9 mouse cellular contexts compared by ENCODE assay signal in genomic region chr5:140741877-140742276, GRCm38 (mm10). TPM values are rescaled to one million over a fixed set of nuclear protein-coding genes. Genes with fewer than 3 reads are reported as not detected.
A peak's percentile ranks its signal among the peaks of the same experiment; 100 is the strongest.
DNase-seq lines count a peak whose midpoint lies in the region; ATAC-seq and TF ChIP-seq lines count a peak whose summit lies in the region.
"Had no signal": no experiment of that assay in that cellular context is flagged by ENCODE, and none has a peak within 500 bp of the region (broad histone marks: within the 10 kb centered on the region; RNA-seq: fewer than 3 reads in every experiment).

No protein-coding gene starts in this region.

- no peak for TF ChIP-seq EP300 in heart, adult 2 months (IDR thresholded peaks at IDR 0.05; ENCODE audit: insufficient read depth, low read depth, low read length)

- peak; percentile 64 for TF ChIP-seq CTCF in heart, adult 2 months (IDR thresholded peaks at IDR 0.05)

- H3K4me1 ChIP-seq in heart, adult 2 months (ENCODE audit: control insufficient read depth, insufficient read depth, low read length) = no peaks in the 10 kb centered on the region
- 0 out of 2 replicates have a peak, but pooled peaks cover 5% of the 10 kb centered on the region for H3K4me1 ChIP-seq in heart, embryonic 10.5 days
- H3K4me1 ChIP-seq in neural tube, embryonic 15.5 days = no peaks in the 10 kb centered on the region; the same call in 1 of the 2 replicates
- H3K4me1 ChIP-seq in forebrain, embryonic 12.5 days = peaks cover 5% of the 10 kb centered on the region; the same call in 1 of the 2 replicates

- intact Hi-C loops in heart, adult 2 months (cut with DNase I) = no loop called here

- no peaks in the 10 kb centered on the region for H3K9me3 ChIP-seq in heart, embryonic 10.5 days
- H3K9me3 ChIP-seq in neural tube, embryonic 15.5 days (replicated peaks) = no peaks in the 10 kb centered on the region
- H3K9me3 ChIP-seq in forebrain, embryonic 12.5 days = no peaks in the 10 kb centered on the region

- TF ChIP-seq POLR2A in heart, adult 2 months (IDR thresholded peaks at IDR 0.05; ENCODE audit: insufficient read depth, low read depth, low read length) = no peak

- H3K4me3 ChIP-seq in heart, adult 2 months = no peak overlapping the region
- H3K4me3 ChIP-seq in heart, embryonic 10.5 days = no peak overlapping the region
- H3K4me3 ChIP-seq in neural tube, embryonic 15.5 days (replicated peaks) = no peak overlapping the region
- no peak overlapping the region for H3K4me3 ChIP-seq in forebrain, embryonic 12.5 days (replicated peaks)

- no peak overlapping the region for H3K27ac ChIP-seq in heart, adult 2 months
- no peak overlapping the region for H3K27ac ChIP-seq in heart, embryonic 10.5 days
- H3K27ac ChIP-seq in neural tube, embryonic 15.5 days (replicated peaks) = no peak overlapping the region
- no peak overlapping the region for H3K27ac ChIP-seq in forebrain, embryonic 12.5 days

- no peak for DNase-seq in heart, adult 2 months
- DNase-seq in heart, embryonic 10.5 days (ENCODE audit: low spot score) = no peak
- peak; percentile 32 for DNase-seq in thymus, postnatal 0 days (ENCODE audit: low spot score)
- DNase-seq in thymus, postnatal 10 days (ENCODE audit: low spot score in 2 of 2) = no peak
- peak; percentile 50 for DNase-seq in induced T-regulatory cell, adult 2 months (ENCODE audit: low read depth)
- DNase-seq in spleen, postnatal 14 days (ENCODE audit: low spot score in 2 of 2) = no peak
- DNase-seq: cerebellum, postnatal 25 days had no signal

- H3K27me3 ChIP-seq in heart, adult 2 months (ENCODE audit: control insufficient read depth, insufficient read depth, low read length) = no peaks in the 10 kb centered on the region
- H3K27me3 ChIP-seq in heart, embryonic 10.5 days (ENCODE audit: insufficient read depth, poor library complexity, severe bottlenecking) = peaks cover 21% of the 10 kb centered on the region
- H3K27me3 ChIP-seq in neural tube, embryonic 15.5 days (replicated peaks) = peaks cover 4% of the 10 kb centered on the region; the same call in 1 of the 2 replicates
- H3K27me3 ChIP-seq in forebrain, embryonic 12.5 days = peaks cover 15% of the 10 kb centered on the region

- no peaks in the 10 kb centered on the region for H3K79me2 ChIP-seq in heart, adult 2 months (replicated peaks; ENCODE audit: control insufficient read depth, insufficient read depth, low read length)

- H3K36me3 ChIP-seq in heart, adult 2 months (ENCODE audit: control insufficient read depth, insufficient read depth, low read length) = no peaks in the 10 kb centered on the region
- no peaks in the 10 kb centered on the region for H3K36me3 ChIP-seq in heart, embryonic 10.5 days
- no peaks in the 10 kb centered on the region for H3K36me3 ChIP-seq in neural tube, embryonic 15.5 days
- no peaks in the 10 kb centered on the region for H3K36me3 ChIP-seq in forebrain, embryonic 12.5 days (replicated peaks)

- H3K4me2 ChIP-seq in neural tube, embryonic 15.5 days = no peak overlapping the region
- no peak overlapping the region for H3K4me2 ChIP-seq in forebrain, embryonic 12.5 days

- no peak for ATAC-seq in neural tube, embryonic 15.5 days (ENCODE audit: low FRiP score)
- no peak for ATAC-seq in forebrain, embryonic 12.5 days (ENCODE audit: low FRiP score)

- no peak overlapping the region for H3K9ac ChIP-seq in heart, adult 2 months (ENCODE audit: low read depth, low read length)
- H3K9ac ChIP-seq in neural tube, embryonic 15.5 days (replicated peaks) = no peak overlapping the region
- no peak overlapping the region for H3K9ac ChIP-seq in forebrain, embryonic 12.5 days

RNA-seq across cellular contexts. Expression of gene Amz1, which starts 17.9 kb away (rescaled TPM):
- under 1 TPM; 0.31 to 0.48 TPM for total RNA-seq in heart, adult 2 months (2021)
- polyA plus RNA-seq in heart, adult 2 months (2012; rRNA removed) = 0.59 and 0.98 TPM in 2 replicates
- 0.55 and 1.2 TPM in 2 replicates for polyA plus RNA-seq in heart, embryonic 10.5 days (2016; fragmentation: Nextera tagmentation; extraction: Ambion mirVana)
- polyA plus RNA-seq in thymus, postnatal 0 days (2015; fragmentation: Nextera tagmentation; extraction: Ambion mirVana) = 3.4 and 3.9 TPM in 2 replicates
- polyA plus RNA-seq in neural tube, embryonic 15.5 days (2015; fragmentation: Nextera tagmentation; extraction: Ambion mirVana) = 3.5 and 3.8 TPM in 2 replicates
- 1.8 TPM in 2 replicates for polyA plus RNA-seq in forebrain, embryonic 12.5 days (2016; fragmentation: Nextera tagmentation; extraction: Ambion mirVana)

RNA-seq across cellular contexts. Expression of gene Brat1, which starts 37.1 kb away (rescaled TPM):
- total RNA-seq in heart, adult 2 months (2021) = 1 to 10 TPM; 6.4 to 8.2 TPM
- 11.0 and 13.2 TPM in 2 replicates for polyA plus RNA-seq in heart, adult 2 months (2012; rRNA removed)
- polyA plus RNA-seq in heart, embryonic 10.5 days (2016; fragmentation: Nextera tagmentation; extraction: Ambion mirVana) = 18.6 and 19.1 TPM in 2 replicates
- polyA plus RNA-seq in thymus, postnatal 0 days (2015; fragmentation: Nextera tagmentation; extraction: Ambion mirVana) = 22.6 and 22.7 TPM in 2 replicates
- polyA plus RNA-seq in neural tube, embryonic 15.5 days (2015; fragmentation: Nextera tagmentation; extraction: Ambion mirVana) = 25.9 and 26.9 TPM in 2 replicates
- polyA plus RNA-seq in forebrain, embryonic 12.5 days (2016; fragmentation: Nextera tagmentation; extraction: Ambion mirVana) = 20.5 and 24.0 TPM in 2 replicates

RNA-seq across cellular contexts. Expression of gene Iqce, which starts 39.7 kb away (rescaled TPM):
- total RNA-seq in heart, adult 2 months (2021) = 1 to 10 TPM; 3.7 to 7.1 TPM
- polyA plus RNA-seq in heart, adult 2 months (2012; rRNA removed) = 5.8 TPM in 2 replicates
- polyA plus RNA-seq in heart, embryonic 10.5 days (2016; fragmentation: Nextera tagmentation; extraction: Ambion mirVana) = 11.4 and 17.9 TPM in 2 replicates
- polyA plus RNA-seq in thymus, postnatal 0 days (2015; fragmentation: Nextera tagmentation; extraction: Ambion mirVana) = 11.4 and 13.0 TPM in 2 replicates
- polyA plus RNA-seq in neural tube, embryonic 15.5 days (2015; fragmentation: Nextera tagmentation; extraction: Ambion mirVana) = 25.5 and 26.2 TPM in 2 replicates
- 30.7 and 31.2 TPM in 2 replicates for polyA plus RNA-seq in forebrain, embryonic 12.5 days (2016; fragmentation: Nextera tagmentation; extraction: Ambion mirVana)

Comparison
In these comparisons a context has a peak if more than half of its experiments do, and no peak if none do; other contexts are left out.
1. DNase-seq: peak in thymus, postnatal 0 days (single experiment) and induced T-regulatory cell, adult 2 months (single experiment); none in heart, adult 2 months (0 of 2), heart, embryonic 10.5 days (single experiment), thymus, postnatal 10 days (0 of 2) and spleen, postnatal 14 days (0 of 2).